Mouse (Mus musculus): ENCODE data around the gene Fas.

The Fas gene

GRCm38 (mm10) chr19:34289948-34290789 is at the start of gene Fas:
TSS of gene Fas (plus strand) at chr19:34290666.
- DNase-seq (ENCODE audit: low spot score), result peak; percentile 67

GRCm38 (mm10) chr19:34241247-34241915 is 49.1 kb upstream of the Fas start:
- DNase-seq (ENCODE audit: low spot score), result no peak

GRCm38 (mm10) chr19:34242925-34243324 is 47.5 kb upstream of the Fas start:
- no peak for DNase-seq (ENCODE audit: low spot score)

GRCm38 (mm10) chr19:34244056-34244455 is 46.4 kb upstream of the Fas start:
- DNase-seq (ENCODE audit: low spot score), result peak; percentile 27

GRCm38 (mm10) chr19:34248558-34248957 is 41.9 kb upstream of the Fas start:
- DNase-seq (ENCODE audit: low spot score), result no peak

- no peak for DNase-seq (ENCODE audit: low spot score)
These were observed 39.8 kb upstream of the Fas start for GRCm38 (mm10) chr19:34250621-34251020.

- no peak for DNase-seq (ENCODE audit: low spot score)
These were observed 38.6 kb upstream of the Fas start for GRCm38 (mm10) chr19:34251900-34252299.

GRCm38 (mm10) chr19:34252450-34252849 is 38.0 kb upstream of the Fas start:
- DNase-seq (ENCODE audit: low spot score), result no peak

GRCm38 (mm10) chr19:34254101-34254879 is 36.2 kb upstream of the Fas start:
- peak; percentile 37 for DNase-seq (ENCODE audit: low spot score)

- peak; percentile 60 for DNase-seq (ENCODE audit: low spot score)
These were observed 35.4 kb upstream of the Fas start, which contains the start of gene Acta2 for GRCm38 (mm10) chr19:34254880-34255681. TSS of gene Acta2 (minus strand) at chr19:34255590.

GRCm38 (mm10) chr19:34256149-34256548 is 34.3 kb upstream of the Fas start:
- no peak for DNase-seq (ENCODE audit: low spot score)

- no peak for DNase-seq (ENCODE audit: low spot score)
These were observed 33.5 kb upstream of the Fas start for GRCm38 (mm10) chr19:34256936-34257335.

- no peak for DNase-seq (ENCODE audit: low spot score)
These were observed 28.0 kb upstream of the Fas start for GRCm38 (mm10) chr19:34262273-34262974.

- DNase-seq (ENCODE audit: low spot score), result no peak
These were observed 24.8 kb upstream of the Fas start for GRCm38 (mm10) chr19:34265604-34266193.

GRCm38 (mm10) chr19:34268991-34269390 is 21.5 kb upstream of the Fas start:
- DNase-seq (ENCODE audit: low spot score), result no peak

GRCm38 (mm10) chr19:34270106-34270726 is 20.2 kb upstream of the Fas start:
- peak; percentile 61 for DNase-seq (ENCODE audit: low spot score)

- DNase-seq (ENCODE audit: low spot score), result no peak
These were observed 19.5 kb upstream of the Fas start for GRCm38 (mm10) chr19:34270824-34271464.

- DNase-seq (ENCODE audit: low spot score), result no peak
These were observed 17.4 kb upstream of the Fas start for GRCm38 (mm10) chr19:34273073-34273472.

- DNase-seq (ENCODE audit: low spot score), result peak; percentile 57
These were observed 12.4 kb upstream of the Fas start for GRCm38 (mm10) chr19:34278078-34278477.

- DNase-seq (ENCODE audit: low spot score), result no peak
These were observed 6.9 kb upstream of the Fas start for GRCm38 (mm10) chr19:34283614-34284013.

All from testis, postnatal 14 days (tissue).